Mouse (Mus musculus) megakaryocyte, embryonic 14.5 days (primary cell): ENCODE data around the gene A930009A15Rik. TPM values are rescaled to one million over a fixed set of nuclear protein-coding genes. Genes with fewer than 3 reads are reported as not detected.

ENCODE experiments used
- H3K27me3 ChIP-seq: replicated peaks from 2 replicates; pipeline ENCODE3; 2012; ENCODE audit warnings: inconsistent platforms
- H3K36me3 ChIP-seq: replicated peaks from 2 replicates; pipeline ENCODE3; 2012; ENCODE audit warnings: low read length, inconsistent platforms, mixed read lengths
- H3K4me1 ChIP-seq: 2 replicates; pipeline ENCODE4 v1.6.1; 2012; ENCODE audit warnings: inconsistent platforms
- H3K4me3 ChIP-seq: replicated peaks from 2 replicates; pipeline ENCODE3; 2012; ENCODE audit warnings: moderate library complexity, mild to moderate bottlenecking, inconsistent platforms
- H3K9me3 ChIP-seq: 2 replicates; pipeline ENCODE4 v1.6.1; 2012; ENCODE audit warnings: inconsistent platforms
- FLI1 ChIP-seq: IDR thresholded peaks from 2 replicates; pipeline ENCODE4 v1.6.1; 2012; ENCODE audit warnings: low read length, inconsistent platforms, mixed read lengths
- GATA1 ChIP-seq: IDR thresholded peaks from 3 replicates; pipeline ENCODE4 v1.6.1; 2012; ENCODE audit warnings: mixed read lengths, low read length, inconsistent platforms, borderline replicate concordance
- polyA plus RNA-seq: library from polyadenylated mRNA; stranded (reverse); fragments of >175 nt; gene quantifications from 2 replicates; pipeline ENCODE4 v1.2.3, GENCODE M21; 2012; ENCODE audit warnings: low replicate concordance; ENCODE audit not compliant: insufficient read depth

Gene A930009A15Rik
- polyA plus RNA-seq, 1 experiment: not detected

DNA sequence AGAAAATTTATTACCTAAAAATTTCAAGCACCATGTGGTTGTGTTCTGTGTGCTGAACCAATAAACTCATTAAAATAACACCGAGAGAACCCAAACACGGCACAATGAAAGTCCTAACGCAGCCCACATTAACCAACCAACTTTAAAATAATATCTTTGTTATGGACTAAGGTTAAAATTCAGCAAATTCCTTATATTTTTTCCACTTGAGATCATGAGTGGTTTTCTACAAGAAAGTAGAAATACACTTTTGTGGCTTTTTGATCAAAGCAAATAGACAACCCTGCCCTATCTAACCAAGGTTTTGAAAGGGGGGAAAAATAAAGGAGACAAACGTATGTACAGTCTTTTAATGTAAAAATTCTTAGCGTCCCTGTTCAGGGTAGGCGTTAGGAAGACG, 9.3 kb downstream of the A930009A15Rik start:
- H3K27me3 ChIP-seq: peaks cover 5% of the 10 kb centered on the region
- no peak overlapping the region for H3K4me3 ChIP-seq
- no peaks in the 10 kb centered on the region for H3K36me3 ChIP-seq
- no peak for TF ChIP-seq FLI1
- TF ChIP-seq GATA1: no peak
- peaks cover 9% of the 10 kb centered on the region; the same call in 1 of the 2 replicates for H3K9me3 ChIP-seq
- H3K4me1 ChIP-seq: no peaks in the 10 kb centered on the region

DNA sequence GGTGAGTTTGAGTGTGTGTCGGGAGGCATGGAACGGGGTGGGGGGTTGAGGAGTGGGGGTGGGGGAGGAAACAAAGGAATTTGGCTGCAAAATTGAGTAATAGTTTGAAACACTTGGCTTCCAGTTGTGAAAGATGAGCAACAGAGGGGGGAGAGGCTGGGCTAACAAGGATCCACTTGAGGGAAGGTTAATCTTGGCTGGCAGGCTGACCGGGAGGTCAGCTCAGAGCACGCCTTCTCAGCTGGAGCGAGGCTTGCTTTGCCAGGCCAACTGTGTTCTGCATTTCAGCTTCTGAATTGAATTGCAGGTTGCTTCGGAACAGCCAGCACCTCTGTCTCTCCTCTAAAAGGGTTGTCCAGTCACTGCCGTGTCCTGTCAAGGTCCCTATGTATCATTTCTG, 9.7 kb downstream of the A930009A15Rik start:
- H3K27me3 ChIP-seq: peaks cover 9% of the 10 kb centered on the region
- no peaks in the 10 kb centered on the region for H3K4me1 ChIP-seq
- H3K4me3 ChIP-seq: no peak overlapping the region
- TF ChIP-seq FLI1 (no peak), GATA1 (no peak)
- H3K36me3 ChIP-seq: no peaks in the 10 kb centered on the region
- H3K9me3 ChIP-seq: peaks cover 9% of the 10 kb centered on the region; the same call in 1 of the 2 replicates

- Histone ChIP-seq H3K27me3 (peaks cover 33% of the 10 kb centered on the region), H3K36me3 (no peaks in the 10 kb centered on the region), H3K4me3 (no peak overlapping the region), H3K4me1 (peaks cover 13% of the 10 kb centered on the region), H3K9me3 (no peaks in the 10 kb centered on the region)
- TF ChIP-seq FLI1 (no peak), GATA1 (no peak)
Measured at GRCm38 (mm10) chr10:115581971-115582370, 12.2 kb downstream of the A930009A15Rik start.

GRCm38 (mm10) chr10:115583071-115583470, 13.3 kb downstream of the A930009A15Rik start:
- Histone ChIP-seq H3K4me3 (no peak overlapping the region), H3K36me3 (no peaks in the 10 kb centered on the region), H3K27me3 (peaks cover 44% of the 10 kb centered on the region), H3K4me1 (peaks cover 21% of the 10 kb centered on the region), H3K9me3 (no peaks in the 10 kb centered on the region)
- TF ChIP-seq FLI1 (no peak), GATA1 (no peak)

DNA sequence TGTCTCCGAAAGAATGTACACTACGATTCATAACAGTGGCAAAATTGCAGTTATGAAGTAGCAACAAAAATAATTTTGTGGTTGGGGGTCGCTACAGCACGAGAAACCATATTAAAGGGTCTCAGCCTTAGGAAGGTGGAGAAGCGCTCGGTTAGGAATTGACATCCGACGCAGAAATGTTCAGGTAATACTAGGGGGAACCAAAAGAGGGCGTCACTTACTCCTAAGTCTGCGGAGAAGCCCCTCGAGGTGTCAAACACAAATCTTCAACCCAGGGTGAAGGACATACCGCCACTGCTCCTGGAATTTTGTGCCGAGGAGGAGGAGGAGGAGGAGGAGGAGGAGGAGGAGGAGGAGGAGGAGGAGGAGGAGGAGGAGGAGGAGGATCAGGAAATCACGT, 14.9 kb downstream of the A930009A15Rik start:
- peaks cover 58% of the 10 kb centered on the region for H3K27me3 ChIP-seq
- no peak for TF ChIP-seq FLI1
- TF ChIP-seq GATA1: no peak

DNA sequence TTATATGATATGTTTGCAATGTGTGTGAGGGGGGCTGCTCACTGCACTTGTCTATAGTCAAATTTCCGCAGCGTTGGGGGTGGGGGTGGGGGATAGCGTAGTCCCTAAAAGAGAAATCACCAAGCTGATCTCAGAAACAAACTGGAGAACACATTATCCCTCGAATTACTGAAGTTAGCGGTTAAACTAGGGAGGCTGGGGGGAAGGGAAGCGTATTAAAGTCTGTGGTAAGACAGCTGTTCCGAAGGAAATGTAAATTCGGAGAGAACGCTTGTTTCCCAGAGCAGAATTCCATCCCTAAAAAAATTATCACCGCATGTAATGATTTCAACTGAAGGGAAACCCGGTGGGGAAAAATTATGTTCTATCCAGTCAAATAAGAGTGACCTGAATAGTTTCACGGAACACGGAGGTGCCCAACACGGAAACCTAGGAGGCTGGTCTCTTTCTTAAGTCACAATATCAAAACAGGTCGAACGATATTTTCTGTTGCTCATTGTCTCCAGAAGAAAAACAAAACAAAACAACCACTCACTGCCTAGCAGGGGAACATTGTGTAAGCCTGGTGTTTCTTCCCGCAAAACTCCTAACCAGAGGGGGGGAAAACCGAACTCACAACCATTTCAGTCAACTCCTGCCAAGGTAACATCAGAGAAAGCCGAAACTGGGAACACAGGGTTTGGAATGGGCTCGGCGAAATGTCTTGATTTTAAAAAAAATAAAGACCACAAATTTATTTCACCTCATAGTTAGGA, 15.9 kb downstream of the A930009A15Rik start:
- H3K27me3 ChIP-seq: peaks cover 58% of the 10 kb centered on the region

More for the DNA sequence above, 14.9 kb downstream of the A930009A15Rik start:
- Histone ChIP-seq H3K4me3 (no peak overlapping the region), H3K9me3 (no peaks in the 10 kb centered on the region), H3K36me3 (no peaks in the 10 kb centered on the region), H3K4me1 (peaks cover 21% of the 10 kb centered on the region)

DNA sequence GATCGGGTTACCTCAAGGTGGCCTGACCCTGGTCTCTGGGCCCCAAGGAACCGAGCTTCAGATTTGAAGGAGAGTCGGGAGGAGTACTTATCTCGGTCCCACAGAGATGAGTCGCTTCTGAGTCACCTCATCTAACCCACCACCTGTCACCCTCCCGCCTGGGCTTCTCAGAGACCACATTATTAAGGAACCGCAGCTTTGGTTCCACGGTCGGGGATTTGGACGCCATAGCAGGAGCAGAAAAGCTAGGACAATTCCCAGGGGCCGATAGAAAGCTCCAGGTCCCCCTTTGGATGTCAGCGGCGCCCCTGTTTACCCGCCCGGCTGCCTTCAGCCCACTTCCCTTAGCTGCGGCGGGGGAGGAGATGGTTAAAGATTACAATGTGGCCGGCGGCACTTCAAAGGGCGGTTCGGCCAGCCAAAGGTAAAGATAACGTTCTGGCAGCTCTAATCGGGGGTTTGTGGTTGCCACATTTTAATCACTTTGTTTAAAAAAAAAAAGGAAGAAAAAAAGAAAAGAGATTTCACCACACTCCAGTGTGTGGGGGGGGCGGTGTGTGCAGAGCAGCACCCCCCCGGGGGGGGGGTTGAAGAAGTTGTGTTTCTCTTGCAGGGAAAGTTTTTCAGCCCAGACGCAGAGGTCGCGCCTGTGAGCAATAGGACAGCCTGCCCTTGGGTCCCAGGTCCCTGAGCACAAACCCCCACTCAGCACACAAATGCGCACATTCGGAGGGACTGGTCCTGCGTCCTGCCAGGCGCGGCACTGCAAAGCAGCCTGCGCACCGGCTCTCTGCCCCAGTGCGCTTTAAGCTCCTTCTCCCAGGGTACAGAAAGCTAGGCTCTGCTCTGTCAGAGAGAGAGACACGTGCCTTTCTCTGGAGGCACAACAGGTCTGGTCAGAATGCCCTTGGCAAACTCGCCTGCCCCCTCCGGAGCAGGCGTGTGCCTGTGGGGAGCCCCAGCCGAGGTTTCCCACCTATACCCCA, 16.8 kb downstream of the A930009A15Rik start:
- no peaks in the 10 kb centered on the region for H3K9me3 ChIP-seq
- no peaks in the 10 kb centered on the region for H3K36me3 ChIP-seq
- TF ChIP-seq FLI1 (no peak), GATA1 (no peak)
- H3K27me3 ChIP-seq: peaks cover 58% of the 10 kb centered on the region
- peak overlapping the region; percentile 71 for H3K4me3 ChIP-seq
- H3K4me1 ChIP-seq: peaks cover 21% of the 10 kb centered on the region

More for the DNA sequence above, 15.9 kb downstream of the A930009A15Rik start:
- Histone ChIP-seq H3K4me3 (no peak overlapping the region), H3K9me3 (no peaks in the 10 kb centered on the region), H3K36me3 (no peaks in the 10 kb centered on the region), H3K4me1 (peaks cover 21% of the 10 kb centered on the region)
- no peak for TF ChIP-seq GATA1
- TF ChIP-seq FLI1: no peak

- Histone ChIP-seq H3K4me1 (peaks cover 21% of the 10 kb centered on the region), H3K9me3 (no peaks in the 10 kb centered on the region), H3K4me3 (peak within 1 kb of the TSS; percentile 79), H3K36me3 (no peaks in the 10 kb centered on the region), H3K27me3 (peaks cover 58% of the 10 kb centered on the region)
- TF ChIP-seq FLI1: no peak
- TF ChIP-seq GATA1: no peak
Measured at GRCm38 (mm10) chr10:115587301-115587969, 17.6 kb downstream of the A930009A15Rik start, which contains the start of gene Lgr5. Lgr5 (minus strand) TSS chr10:115587780.

DNA sequence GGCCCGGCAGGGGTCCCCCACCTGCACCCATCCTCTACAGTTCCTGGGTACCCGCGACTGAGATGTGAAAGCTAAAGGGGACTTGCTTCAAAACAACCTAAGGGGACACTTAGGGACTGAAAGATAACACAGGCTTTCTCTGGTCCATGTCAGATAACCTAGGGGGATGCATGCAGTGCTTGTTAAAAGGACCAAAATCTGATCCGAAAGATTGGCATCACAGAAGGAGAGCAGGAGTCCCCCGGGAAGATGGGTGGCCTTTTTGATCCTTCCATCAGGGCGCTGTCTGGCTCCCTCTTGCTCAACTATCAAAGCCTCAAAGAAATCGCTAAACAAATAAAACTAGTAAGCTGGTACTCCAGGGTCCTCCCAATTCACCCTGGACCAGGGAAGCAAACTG, 18.2 kb downstream of the A930009A15Rik start:
- H3K27me3 ChIP-seq: peaks cover 58% of the 10 kb centered on the region
- H3K36me3 ChIP-seq: no peaks in the 10 kb centered on the region
- H3K9me3 ChIP-seq: no peaks in the 10 kb centered on the region
- no peak overlapping the region for H3K4me3 ChIP-seq
- peaks cover 21% of the 10 kb centered on the region for H3K4me1 ChIP-seq
- no peak for TF ChIP-seq FLI1
- TF ChIP-seq GATA1: no peak

DNA sequence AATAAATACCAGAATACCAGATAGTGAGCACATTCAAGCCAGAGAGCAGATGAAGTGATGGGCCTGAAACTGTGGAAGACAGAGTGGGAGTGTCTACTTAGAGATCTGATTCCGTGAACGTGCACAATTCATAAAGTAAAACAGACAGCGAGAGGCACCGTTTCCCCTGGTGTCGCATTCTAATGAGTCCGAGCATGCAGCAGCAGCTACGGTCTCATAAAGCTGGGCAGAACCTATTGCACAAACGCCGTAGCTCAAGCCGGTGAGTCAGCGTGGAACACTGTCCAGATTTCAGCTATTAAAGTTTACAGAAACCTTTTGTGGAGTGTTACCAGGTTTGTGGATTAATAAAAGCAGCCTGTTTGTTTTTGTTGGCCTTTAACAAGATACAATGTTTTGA, 23.4 kb downstream of the A930009A15Rik start:
- TF ChIP-seq GATA1: no peak
- H3K36me3 ChIP-seq: no peaks in the 10 kb centered on the region
- peaks cover 12% of the 10 kb centered on the region for H3K27me3 ChIP-seq
- no peak overlapping the region for H3K4me3 ChIP-seq
- no peaks in the 10 kb centered on the region for H3K4me1 ChIP-seq
- H3K9me3 ChIP-seq: peaks cover 4% of the 10 kb centered on the region; the same call in 1 of the 2 replicates
